Mouse (Mus musculus): ENCODE measurements around the gene Iffo1.

DNA sequence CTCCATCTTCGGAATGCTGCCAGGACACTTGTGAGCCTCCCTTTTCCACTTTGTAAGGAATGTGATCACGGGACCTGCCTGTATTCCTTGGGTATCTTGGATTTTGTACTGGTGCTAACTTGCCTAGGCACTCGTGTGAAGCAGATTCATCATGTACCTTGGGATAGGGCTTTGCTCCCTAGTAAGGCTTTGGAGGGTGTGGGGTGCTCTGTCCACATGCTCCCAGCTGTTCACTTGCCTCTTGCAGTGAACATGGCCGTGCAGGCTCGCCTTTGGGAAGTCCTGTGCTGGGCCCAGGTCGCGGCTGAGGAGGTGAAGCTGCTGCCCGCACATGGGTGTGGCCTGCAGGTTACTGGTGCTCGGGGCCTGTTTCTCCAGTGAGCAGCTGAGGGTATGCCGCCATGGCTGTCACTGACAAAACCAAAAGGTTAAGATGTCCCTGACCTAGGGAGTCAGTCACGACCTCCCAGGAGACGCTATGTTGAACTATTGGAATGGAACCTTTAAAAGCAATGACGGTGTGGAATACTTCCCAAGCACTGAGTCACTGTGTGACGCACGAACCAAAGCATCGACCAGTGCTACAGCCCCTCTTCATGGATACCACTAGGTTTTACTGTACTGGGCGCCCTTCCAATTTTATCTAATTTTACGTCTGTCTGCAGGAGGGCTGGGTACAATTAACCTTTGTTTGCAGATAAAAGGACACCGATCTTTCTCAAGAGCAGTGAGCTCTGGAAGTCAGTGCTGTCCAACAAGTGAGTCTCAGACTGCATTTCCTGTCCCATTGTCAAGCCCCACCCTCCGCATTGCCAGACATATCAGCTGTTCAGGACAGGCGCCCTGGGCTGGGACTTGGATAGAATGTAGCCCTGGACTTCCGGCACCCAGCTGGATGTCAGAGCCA lies 16.1 kb downstream of the Iffo1 start:
- TF ChIP-seq CTCF (IDR thresholded peaks at IDR 0.05; ENCODE audit: low read depth) (no peak), EP300 (IDR thresholded peaks at IDR 0.05; ENCODE audit: low read depth) (peak; percentile 4; the same call in 1 of the 2 replicates)
